7 mouse cellular contexts compared by ENCODE assay signal in the genomic region with DNA sequence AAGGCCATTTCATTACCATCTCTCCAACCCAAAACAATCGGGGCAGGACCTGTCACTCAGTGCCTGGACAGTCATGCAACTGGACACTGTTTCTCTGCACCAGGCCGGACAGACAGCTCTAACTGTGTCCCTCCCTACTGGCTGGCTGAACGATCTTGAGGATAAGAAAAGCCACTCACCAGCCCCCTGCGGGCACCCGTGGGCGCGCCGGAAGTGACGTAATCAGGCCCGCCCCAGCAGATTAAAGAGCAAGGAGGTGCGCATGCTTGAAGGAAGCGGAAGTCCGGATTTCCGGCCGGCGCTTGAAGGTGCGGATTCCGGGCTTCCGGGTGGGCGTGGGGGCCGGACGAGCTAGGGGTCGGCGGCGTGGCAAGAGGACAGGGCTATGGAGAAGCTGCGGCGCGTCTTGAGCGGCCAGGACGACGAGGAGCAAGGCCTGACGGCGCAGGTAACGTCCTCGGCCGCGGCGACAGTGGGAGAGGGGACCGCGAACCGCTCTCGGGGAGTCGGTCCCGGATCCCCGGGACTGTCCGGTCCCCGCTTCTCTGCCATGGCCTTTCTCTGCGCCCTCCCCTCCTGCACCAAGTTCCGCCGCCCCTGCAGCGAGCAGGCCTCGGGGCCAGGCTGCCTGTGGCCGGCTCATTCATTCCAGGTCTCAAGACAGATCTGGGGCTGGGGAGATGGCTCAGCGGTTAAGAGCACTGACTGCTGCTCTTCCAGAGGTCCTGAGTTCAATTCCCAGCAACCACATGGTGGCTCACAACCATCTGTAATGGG. TPM values are rescaled to one million over a fixed set of nuclear protein-coding genes. Genes with fewer than 3 reads are reported as not detected.
DNase-seq lines count a peak whose midpoint lies in the region; ATAC-seq lines count a peak whose summit lies in the region.

A gene (plus strand): TSS at position 265 of the 777 bp plus-strand sequence.

- H3K36me3 ChIP-seq in embryonic facial prominence, embryonic 10.5 days (replicated peaks): peaks cover 6% of the 10 kb centered on the region; the same call in 1 of the 2 replicates
- H3K36me3 ChIP-seq in limb, embryonic 10.5 days: 0 out of 2 replicates have a peak, but pooled peaks cover 3% of the 10 kb centered on the region
- 0 out of 2 replicates have a peak, but pooled peaks cover 5% of the 10 kb centered on the region for H3K36me3 ChIP-seq in midbrain, embryonic 13.5 days

- under 1% methylated on average over 54 of the region's 54 CpGs for WGBS in embryonic facial prominence, embryonic 10.5 days
- 1% methylated on average over 51 of the region's 54 CpGs for WGBS in limb, embryonic 10.5 days
- under 1% methylated on average over 44 of the region's 54 CpGs for WGBS in midbrain, embryonic 13.5 days

- peak within 1 kb of the TSS; percentile 78 for H3K27ac ChIP-seq in embryonic facial prominence, embryonic 10.5 days (replicated peaks)
- peak within 1 kb of the TSS; percentile 80 for H3K27ac ChIP-seq in limb, embryonic 10.5 days
- H3K27ac ChIP-seq in midbrain, embryonic 13.5 days: peak within 1 kb of the TSS; percentile 89

- peaks cover 21% of the 10 kb centered on the region for H3K4me1 ChIP-seq in embryonic facial prominence, embryonic 10.5 days
- peaks cover 14% of the 10 kb centered on the region for H3K4me1 ChIP-seq in limb, embryonic 10.5 days
- H3K4me1 ChIP-seq in midbrain, embryonic 13.5 days (replicated peaks): peaks cover 29% of the 10 kb centered on the region

- ATAC-seq in granulocyte monocyte progenitor cell, adult 5-6 weeks (replicated peaks; ENCODE audit: poor library complexity, severe bottlenecking): peak; percentile 94
- ATAC-seq in midbrain, embryonic 13.5 days: peak; percentile 95

- H3K4me3 ChIP-seq in embryonic facial prominence, embryonic 10.5 days: peak within 1 kb of the TSS; percentile 98
- H3K4me3 ChIP-seq in limb, embryonic 10.5 days: peak within 1 kb of the TSS; percentile 75
- H3K4me3 ChIP-seq in midbrain, embryonic 13.5 days (replicated peaks): peak within 1 kb of the TSS; percentile 68

- H3K9ac ChIP-seq in midbrain, embryonic 13.5 days (replicated peaks): peak within 1 kb of the TSS; percentile 81

- DNase-seq in adrenal gland, postnatal 10 days: peak; percentile 98
- DNase-seq in embryonic facial prominence, embryonic 10.5 days (ENCODE audit: low spot score): peak; percentile 97
- DNase-seq in kidney, adult 11 months: peak; percentile 96
- peak; percentile 98 for DNase-seq in limb, embryonic 10.5 days (ENCODE audit: low spot score)
- DNase-seq in spleen, adult 12 weeks (ENCODE audit: low spot score): peak; percentile 84

- no peaks in the 10 kb centered on the region for H3K9me3 ChIP-seq in embryonic facial prominence, embryonic 10.5 days
- H3K9me3 ChIP-seq in limb, embryonic 10.5 days (replicated peaks): no peaks in the 10 kb centered on the region
- no peaks in the 10 kb centered on the region for H3K9me3 ChIP-seq in midbrain, embryonic 13.5 days

- peak within 1 kb of the TSS; percentile 76 for H3K4me2 ChIP-seq in midbrain, embryonic 13.5 days (replicated peaks)

- no peaks in the 10 kb centered on the region for H3K27me3 ChIP-seq in embryonic facial prominence, embryonic 10.5 days (replicated peaks; ENCODE audit: low read depth, poor library complexity, severe bottlenecking)
- no peaks in the 10 kb centered on the region for H3K27me3 ChIP-seq in limb, embryonic 10.5 days (ENCODE audit: low read depth, poor library complexity, severe bottlenecking)
- no peaks in the 10 kb centered on the region for H3K27me3 ChIP-seq in midbrain, embryonic 13.5 days

RNA-seq across cellular contexts. Expression of the gene that starts here (rescaled TPM):
- 10 to 100 TPM; 38.4 to 45.0 TPM for total RNA-seq in adrenal gland, postnatal 10 days (2021)
- 60.7 and 63.5 TPM in 2 replicates for polyA plus RNA-seq in embryonic facial prominence, embryonic 10.5 days (2016; fragmentation: Nextera tagmentation; extraction: Ambion mirVana)
- 84.0 and 86.0 TPM in 2 replicates for total RNA-seq in granulocyte monocyte progenitor cell, adult 5-6 weeks (2014; fragmentation: Nextera tagmentation)
- 32.9 and 33.3 TPM in 2 replicates for total RNA-seq in granulocyte monocyte progenitor cell, adult 5-6 weeks (2017)
- 57.0 and 57.7 TPM in 2 replicates for polyA plus RNA-seq in limb, embryonic 10.5 days (2016; fragmentation: Nextera tagmentation; extraction: Ambion mirVana)
- polyA plus RNA-seq in midbrain, embryonic 13.5 days (2015; fragmentation: Nextera tagmentation; extraction: Ambion mirVana): 153 and 155 TPM in 2 replicates

Comparison
In these comparisons a context has a peak if more than half of its experiments do, and no peak if none do; other contexts are left out.
1. Peak in every context shown above with its lines: DNase-seq, ATAC-seq, H3K4me3 ChIP-seq and H3K27ac ChIP-seq.